Mouse (Mus musculus): ENCODE results near the gene Snx11. TPM values are rescaled to one million over a fixed set of nuclear protein-coding genes. Genes with fewer than 3 reads are reported as not detected.
"Not testable (repeated sequence)": the region's sequence is repeated elsewhere in the genome, so short reads cannot be mapped to it uniquely, and the experiment has no call there.

Gene Snx11
- total RNA-seq, 4 experiments from 2014 or later, result 7.7 to 12.0 (median 11.0) TPM

DNA sequence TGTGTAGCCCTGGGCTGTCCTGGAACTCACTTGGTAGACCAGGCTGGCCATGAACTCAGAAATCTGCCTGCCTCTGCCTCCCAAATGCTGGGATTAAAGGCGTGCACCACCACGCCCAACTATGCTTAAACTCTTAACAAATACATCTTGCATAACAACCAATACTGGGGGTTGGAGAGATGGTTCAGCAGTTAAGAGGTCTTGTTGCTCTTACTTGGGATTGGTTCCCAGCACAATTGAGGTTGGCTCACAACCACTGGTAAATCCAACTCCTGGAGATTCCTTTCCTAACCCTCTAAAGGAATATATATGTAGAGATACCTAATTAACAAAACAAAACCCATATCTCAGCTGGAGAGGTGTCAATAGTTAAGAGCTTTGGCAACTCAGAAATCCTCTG lies 18.7 kb upstream of the Snx11 start:
- no peak for DNase-seq (ENCODE audit: low spot score in 2 of 2)

DNA sequence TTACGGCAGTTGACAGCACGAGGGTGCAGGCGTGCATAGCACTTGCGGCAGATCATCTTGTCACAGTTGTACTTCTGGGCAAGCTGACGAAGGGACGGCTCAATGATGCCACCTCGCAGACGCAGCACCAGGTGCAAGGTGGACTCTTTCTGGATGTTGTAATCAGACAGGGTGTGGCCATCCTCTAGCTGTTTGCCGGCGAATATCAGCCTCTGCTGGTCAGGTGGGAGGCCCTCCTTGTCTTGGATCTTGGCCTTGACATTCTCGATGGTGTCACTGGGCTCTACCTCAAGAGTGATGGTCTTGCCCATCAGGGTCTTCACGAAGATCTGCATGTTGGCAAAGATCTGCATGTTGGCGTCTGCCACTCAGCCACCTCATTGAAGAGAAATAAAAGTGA lies 18.1 kb upstream of the Snx11 start:
- no peak for DNase-seq (ENCODE audit: low spot score in 2 of 2)

DNA sequence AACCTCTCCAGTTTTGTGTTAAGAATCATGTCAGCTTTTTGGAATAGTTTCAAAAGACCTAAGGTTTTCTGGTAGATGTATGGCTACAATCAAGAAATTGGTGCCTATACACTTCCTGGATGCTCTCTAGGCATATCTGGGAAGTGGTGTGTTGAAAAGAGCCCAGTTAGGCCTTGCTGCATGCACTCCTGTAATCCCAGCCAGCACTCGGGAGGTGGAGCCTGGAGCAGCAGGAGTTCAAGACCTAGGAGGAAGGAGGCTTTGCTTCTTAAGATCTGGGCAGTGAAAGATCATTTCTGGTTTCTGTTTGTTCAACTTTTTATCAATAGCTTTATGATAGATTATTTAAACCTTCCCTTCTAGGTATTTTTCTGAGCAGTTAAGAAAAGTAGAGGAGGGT lies 13.3 kb upstream of the Snx11 start:
- no peak for DNase-seq (ENCODE audit: low spot score in 2 of 2)

DNA sequence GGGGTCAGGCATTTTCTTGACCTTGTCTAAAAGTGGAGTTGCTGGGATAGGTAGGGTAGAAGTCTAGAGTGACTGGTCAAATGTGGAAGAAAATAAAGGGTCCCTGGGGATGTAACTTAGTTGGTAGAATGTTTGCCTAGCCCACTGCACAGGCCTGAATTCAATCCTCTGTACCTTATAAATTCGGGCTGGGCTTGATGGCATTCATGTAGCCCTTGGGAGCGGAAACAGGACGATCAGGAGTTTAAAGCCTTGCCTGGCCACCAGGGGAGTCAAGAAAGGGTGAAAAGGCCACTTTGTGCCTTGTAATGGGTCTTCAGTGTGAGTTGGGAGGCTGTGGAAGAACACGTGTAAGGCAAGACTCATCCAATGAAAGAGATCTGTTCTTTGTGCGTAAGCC lies 12.6 kb upstream of the Snx11 start:
- no peak for DNase-seq (ENCODE audit: low spot score in 2 of 2)

DNA sequence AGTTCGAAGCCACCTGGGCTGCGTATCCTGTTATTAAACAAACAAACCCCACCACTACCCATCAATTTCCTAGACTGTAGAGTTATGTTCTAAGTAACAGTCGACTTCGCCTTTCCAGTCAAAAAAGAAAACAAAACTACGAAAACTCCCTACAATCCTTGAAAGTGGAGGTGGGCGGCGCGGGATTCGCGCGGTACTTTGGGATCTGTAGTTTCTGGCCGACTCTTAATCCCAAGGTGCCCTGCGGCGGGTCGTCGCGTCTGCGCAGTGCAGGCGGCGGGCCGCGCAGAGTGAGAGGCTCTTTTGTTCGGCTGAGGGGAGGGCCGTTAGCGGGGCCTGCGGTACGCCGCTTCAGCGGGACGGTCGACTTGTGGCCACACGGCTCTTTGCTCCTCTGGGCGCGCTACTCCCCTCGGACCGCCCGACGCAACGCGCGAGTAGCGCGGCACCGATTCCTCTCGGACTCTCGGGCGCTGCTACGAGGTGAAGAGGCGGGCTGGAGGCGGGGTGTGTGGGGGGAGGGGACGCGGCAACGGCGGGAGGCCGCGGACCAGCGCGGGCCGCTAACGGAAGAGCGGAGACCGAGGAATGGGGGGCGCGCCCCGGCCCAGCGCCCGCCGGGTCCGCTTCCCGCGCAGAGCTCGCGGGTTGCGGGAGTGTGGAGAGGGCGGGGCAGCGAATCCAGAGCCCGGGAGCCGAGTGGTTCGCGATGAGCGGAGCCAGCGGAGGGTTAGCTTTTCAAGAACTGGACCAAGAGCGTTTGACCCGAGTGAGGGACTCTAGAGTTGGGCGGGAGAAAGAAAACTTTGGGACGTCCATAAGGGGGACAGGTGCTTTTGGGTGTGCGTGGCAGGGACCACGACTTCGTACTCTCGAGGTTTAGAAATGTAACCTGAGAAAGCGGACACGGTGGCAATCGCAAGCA lies 11.8 kb upstream of the Snx11 start, which contains the start of gene Cbx1:
Cbx1 (plus strand) TSS at position 257 of the 925 bp plus-strand sequence.
- DNase-seq (ENCODE audit: low spot score in 2 of 2), result peak; percentile 81 to 89

DNA sequence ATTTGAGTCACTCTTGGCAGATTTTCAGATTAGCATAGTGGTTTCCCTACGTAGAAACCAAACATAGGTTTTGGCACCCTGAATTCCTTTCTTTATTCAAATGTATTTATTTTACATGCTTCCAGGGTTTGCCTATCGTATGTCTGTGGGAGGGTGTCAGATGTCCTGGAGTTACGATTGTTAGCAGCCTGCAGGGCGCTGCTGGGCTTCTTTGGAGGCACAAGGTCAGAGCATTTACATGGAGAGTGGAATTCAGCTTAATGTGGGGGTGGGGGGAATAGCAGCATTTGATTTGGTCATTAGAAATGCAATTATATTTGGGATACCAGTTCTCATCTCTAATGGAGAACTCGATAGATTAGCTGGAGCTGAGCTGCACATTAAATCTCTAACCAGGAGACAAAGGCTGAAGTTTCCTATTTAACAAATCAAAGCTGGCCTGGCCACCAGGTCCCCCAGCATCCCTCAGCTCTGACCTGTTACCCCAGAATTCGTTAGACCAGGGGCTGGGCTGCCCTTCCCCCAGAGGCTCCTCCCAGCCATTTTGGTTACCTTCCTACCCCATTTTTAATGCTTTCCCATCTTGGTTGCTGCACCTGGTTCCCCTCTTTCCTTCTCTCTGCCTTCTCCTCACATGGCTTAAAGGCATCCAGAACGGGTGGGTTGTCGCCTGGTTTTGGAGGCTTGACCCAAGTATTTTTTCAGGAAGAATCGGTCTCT lies 9.5 kb upstream of the Snx11 start:
- DNase-seq (ENCODE audit: low spot score in 2 of 2), result no peak

DNA sequence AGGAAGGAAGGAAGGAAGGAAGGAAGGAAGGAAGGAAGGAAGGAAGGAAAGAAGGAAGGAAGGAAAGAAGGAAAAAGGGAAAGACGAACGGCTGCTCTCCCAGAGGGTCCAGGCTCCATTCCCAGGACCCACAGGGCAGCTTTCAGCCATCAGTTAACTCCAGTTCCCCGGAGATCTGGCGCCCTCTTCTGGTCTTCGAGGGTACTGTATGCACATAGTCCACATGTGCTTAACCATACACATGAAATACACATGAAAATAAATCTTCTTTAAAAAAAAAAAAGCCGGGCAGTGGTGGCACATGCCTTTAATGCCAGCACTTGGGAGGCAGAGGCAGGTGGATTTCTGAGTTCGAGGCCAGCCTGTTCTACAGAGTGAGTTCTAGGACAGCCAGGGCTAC lies 7.5 kb upstream of the Snx11 start:
- DNase-seq (ENCODE audit: low spot score in 2 of 2), result peak; percentile 34 to 42

DNA sequence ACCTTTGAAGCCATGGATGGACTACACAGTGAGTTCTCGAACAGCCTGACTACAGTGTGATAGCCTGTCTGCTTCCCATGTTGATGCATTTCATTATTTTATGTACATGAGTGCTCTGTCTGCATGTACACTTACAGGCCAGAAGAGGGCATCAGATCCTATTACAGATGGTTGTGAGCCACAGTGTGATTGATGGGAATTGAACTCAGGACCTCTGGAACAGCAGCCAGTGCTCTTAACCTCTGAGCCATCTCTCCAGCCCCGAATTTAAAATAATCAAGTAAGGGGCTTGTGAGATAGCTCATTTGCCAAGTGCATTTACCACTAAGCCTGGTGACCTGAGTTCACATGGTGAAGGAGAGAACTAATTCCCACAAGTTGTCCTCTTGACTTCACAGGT lies 4.1 kb upstream of the Snx11 start:
- no peak for DNase-seq (ENCODE audit: low spot score in 2 of 2)

DNA sequence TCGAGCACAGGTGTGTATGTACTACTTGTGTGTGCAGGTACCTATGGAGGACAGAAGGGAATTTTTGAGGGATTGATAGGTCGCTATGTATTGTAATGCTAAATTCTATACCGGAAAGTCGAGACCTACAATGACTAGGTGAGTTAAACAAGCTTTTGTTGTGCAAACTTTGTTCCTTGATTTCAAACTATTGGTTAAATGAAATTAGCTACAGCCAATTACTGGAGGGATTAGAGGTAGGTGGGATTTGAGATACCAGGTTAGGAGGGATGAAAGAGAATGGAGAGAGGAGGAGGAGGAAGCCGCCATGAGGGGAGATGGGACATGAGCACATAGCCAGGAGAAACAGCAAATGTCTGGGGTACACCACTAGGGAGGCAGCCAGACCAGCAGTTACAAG lies 2.9 kb upstream of the Snx11 start:
- DNase-seq (ENCODE audit: low spot score in 2 of 2), result no peak

DNA sequence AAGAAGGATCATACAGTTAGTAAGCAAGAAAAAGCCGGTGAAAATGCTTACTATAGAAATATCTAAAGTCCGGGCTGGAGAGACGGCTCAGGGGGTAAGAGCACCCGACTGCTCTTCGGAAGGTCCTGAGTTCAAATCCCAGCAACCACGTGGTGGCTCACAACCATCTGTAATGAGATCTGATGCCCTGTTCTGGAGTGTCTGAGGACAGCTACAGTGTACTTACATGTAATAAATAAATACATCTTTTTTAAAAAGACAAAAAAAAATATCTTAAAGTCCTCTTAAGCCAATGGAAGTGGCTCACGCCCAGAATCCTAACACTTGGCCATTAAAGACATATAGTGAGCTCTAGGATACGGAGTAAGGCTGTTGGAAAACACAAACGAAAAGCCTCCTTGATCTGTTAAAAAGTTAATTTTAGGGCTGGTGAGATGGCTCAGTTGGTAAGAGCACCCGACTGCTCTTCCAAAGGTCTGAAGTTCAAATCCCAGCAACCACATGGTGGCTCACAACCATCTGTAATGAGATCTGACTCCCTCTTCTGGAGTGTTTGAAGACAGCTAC lies 785 bp upstream of the Snx11 start:
- not testable (repeated sequence) for DNase-seq (ENCODE audit: low spot score in 2 of 2)

DNA sequence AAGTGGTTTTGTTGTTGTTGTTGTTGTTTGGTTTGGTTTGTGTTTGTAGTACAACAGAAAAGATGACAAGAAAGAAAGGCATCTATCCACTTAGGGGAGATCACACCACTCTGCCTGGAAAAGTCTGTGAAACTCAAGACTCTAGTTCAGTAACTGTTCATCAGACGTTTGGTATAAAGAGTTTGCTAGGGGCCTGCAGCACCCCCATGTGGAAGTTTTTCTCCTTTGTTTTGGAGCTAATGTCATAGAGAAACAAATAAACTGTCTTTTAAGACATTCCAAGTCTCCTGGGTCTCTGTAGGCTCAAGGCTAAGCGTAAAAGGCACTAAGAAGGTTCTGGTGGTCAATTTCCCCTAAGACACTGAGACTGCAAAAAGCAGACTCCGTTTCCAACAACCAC lies 1.3 kb downstream of the Snx11 start:
- no peak for DNase-seq (ENCODE audit: low spot score in 2 of 2)

DNA sequence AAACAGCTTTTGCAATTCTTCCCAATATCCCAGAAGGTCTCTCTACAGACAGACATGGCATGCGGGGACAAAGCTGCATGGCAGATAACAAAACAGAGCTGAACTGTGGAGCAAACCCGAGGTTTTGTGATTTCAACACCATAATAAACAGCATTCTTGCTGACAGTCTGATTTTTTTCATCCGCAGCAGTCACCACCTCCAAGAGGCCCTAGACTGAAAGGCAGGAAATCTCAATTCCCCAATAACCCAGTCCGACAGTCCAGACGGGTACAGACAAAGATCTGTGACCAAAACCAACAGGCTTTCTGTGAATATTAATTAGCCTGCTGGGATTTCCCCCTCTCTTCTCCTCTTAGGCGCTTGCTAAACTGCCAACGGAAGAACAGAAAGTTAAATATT lies 1.7 kb downstream of the Snx11 start:
- no peak for DNase-seq (ENCODE audit: low spot score in 2 of 2)

DNA sequence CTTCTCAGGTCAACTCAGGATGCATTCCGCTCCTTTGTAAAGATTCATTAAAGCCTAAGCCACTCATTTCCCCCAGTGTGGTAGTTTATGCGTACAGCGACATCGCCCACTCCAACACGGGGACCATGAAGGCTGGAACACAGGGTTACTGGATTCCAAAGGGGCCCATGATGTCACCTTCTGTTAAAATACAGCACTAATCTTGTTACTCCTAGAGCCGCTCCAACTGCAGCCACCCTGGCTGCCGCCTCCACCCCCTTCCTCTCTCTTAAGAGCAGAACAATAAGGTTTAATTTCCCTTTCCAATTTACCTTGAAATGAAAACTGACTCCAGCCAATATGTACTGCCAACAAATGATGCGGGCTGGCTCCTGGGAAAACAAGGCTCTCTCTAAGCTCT lies 2.3 kb downstream of the Snx11 start:
- DNase-seq (ENCODE audit: low spot score in 2 of 2), result no peak

DNA sequence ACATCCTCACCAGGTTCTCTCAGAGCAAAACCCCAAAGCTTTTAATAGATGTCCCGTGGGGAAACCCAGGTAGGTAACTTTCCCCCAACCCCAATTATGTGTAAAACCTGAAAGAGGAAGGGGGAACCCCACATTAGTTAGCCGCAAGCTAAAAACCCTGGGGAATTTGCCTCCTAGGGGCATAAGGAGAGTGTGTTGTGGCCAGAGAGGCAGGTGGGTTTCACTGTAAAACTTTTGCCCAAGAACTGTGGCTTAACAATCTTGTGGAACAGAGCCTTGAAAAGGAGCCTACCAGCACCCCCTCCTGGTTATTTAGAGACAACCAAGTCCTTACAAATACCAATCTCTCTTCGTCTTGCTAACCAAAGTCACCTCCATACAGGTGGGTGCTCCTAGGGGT lies 2.8 kb downstream of the Snx11 start:
- DNase-seq (ENCODE audit: low spot score in 2 of 2), result no peak

DNA sequence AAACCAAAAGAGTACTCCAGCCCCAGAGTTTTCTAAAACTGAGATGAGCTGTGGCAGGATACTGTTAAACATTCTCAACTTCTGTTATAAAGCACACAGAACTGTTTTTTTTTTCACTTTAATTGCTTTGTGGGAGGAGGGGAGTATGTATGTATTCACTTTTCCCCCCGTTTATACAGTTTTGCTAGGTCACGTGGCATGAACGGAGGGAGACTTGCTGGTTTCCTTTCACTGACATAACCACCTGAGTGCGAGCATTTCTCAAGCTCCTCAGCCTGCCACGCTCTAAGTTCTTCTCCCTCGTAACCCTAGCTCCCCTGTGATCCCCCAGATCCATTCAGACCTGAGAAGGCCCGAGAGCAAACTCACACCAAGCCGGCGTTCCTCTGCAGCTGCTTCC lies 4.9 kb downstream of the Snx11 start:
- DNase-seq (ENCODE audit: low spot score in 2 of 2), result no peak

DNA sequence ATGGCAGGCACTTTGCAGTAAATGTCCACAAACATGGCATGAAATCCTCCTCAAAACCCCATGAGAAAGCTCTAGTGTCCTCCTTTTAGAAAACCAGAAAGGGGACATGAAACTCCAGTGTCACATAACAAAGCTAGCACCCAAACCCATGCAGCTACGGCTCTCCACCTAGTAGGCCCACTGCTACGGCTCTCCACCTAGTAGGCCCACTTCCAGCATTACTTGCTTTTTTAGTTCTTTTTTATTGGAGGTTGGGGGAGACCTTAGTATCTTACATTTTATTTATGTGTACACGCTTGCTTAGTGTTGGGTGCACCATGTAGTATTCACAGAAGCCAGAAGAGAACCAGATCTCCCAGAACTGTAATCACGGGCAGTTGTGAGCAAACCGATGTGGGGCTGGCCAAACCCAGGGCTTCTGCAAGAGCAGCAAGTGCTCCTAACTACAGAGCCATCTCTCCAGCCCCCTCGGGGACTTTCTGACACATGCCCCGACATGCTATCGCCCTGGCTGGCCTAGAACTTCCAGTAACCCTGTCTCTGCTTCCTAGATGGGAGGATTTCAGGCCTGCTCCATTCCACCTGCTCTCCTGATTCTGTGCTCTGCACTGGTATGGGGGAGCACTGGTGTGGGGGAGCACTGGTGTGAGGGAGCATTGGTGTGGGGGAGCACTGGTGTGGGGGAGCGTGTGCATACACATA lies 5.9 kb downstream of the Snx11 start:
- no peak for DNase-seq (ENCODE audit: low spot score in 2 of 2)

DNA sequence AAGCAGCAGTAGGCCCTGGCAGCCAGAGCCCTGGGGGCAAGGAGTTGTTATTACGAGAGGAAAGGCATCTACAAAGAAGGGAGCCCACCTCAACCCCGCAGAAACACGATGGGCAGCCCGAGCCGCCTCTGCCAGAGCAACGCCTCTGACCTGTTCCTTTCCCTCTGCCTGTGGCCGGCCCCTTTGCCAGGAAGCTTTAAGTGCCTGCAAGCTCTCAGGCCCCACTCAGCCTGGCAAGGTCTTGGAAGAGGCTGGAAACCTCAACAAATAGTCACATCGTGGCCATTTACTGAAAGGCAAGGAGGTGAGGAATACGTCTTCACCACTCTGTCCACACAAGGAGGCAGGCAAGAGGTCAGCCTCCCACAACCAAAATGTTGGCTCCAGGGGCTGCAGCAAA lies 9.1 kb downstream of the Snx11 start:
- DNase-seq (ENCODE audit: low spot score in 2 of 2), result no peak

DNA sequence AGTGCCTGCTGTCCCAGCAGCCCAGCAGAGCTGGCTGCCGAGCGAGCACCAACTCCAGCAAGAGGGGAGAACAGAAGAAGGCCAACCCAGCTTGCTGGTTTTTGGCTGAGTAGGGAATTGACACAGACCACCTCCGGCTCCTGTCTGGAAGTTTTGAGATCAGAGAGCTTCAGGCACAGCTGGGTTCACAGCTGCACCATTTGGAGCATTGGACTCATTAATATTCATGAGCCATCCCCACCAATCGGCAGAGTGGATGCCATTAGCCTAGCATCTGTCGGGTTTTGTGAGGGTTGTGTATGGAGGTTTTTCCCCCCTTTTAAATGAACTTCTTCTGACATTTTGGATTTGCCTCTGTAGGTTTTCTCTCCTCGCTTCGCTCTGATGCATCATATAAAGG lies 10.3 kb downstream of the Snx11 start:
- DNase-seq (ENCODE audit: low spot score in 2 of 2), result no peak

DNA sequence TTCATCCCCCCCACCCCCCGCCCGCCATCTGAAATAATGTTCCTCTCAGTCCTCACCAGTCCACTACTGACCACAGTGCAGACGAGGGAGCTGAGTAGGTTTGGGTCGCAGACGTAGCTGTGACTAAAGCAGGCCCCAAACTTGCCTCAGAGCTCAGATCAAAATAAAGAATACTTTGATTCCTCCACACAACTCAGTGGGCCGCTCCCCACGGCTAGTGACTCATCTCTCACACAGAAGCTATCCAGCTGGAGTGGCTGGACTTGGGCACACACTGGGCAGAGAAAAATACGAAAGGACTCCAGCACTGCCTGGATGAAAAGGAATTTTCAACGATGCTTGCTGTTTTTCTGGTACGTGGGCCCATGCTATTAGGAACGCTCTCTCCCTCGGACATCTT lies 10.8 kb downstream of the Snx11 start:
- DNase-seq (ENCODE audit: low spot score in 2 of 2), result no peak

DNA sequence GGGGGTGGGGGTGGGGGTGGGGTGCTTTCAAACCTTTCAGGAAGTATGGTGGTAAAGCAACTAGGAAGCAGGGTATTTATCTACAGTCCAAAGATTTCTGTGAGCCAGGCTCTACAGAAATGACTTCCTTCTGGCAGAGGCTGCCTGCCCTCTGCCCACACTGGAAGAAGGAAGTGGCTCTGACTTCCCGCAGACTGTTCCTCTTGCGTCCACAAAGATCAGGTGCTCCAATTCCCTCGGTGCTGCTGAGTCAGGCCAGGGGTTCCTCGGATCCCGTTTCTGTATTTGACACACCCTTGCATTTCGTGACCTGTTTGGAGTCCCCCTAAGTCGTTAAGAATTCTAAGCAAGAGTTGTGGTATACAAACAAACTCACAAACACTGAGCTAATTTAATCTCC lies 11.7 kb downstream of the Snx11 start:
- no peak for DNase-seq (ENCODE audit: low spot score in 2 of 2)

DNA sequence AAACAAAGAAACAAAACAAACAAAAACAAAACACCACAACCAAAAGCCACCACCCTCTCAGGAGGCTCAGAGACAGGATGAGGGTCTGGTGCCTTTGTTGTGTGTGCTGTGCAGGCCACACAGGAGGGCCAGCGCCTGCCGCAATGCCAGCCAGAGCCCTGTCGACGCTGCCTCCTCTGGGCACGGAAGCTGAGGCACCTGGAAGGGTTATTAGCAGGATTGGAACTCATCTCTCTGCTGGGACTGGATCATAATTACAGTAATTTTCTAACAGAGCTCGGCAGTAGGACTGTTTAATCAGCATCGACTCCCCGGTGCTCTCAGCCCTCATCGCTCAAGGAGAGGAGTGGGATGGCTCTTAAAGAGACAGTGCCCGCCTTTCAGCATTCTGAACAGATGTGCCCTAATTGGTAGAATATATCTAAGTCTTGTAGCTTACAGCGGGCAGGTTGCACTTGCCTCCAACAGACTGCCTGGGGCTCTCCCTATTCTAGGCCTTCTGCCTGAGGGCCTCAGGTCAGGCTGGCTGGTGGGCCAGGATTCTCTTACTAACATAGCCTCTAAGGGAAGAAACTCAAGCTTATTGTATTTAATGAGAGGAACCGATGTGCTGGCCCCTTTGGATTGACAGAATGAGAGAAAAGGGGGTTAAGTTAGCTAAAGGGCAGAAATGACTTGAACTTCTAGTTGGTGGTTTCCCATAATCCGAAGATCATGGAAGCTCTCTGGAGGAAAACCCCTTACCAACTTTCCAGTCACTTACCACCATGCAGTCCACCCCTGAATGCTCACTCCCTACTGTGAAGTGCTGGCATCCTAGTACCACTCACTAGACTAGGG lies 12.6 kb downstream of the Snx11 start:
- no peak for DNase-seq (ENCODE audit: low spot score in 2 of 2)
